Mouse (Mus musculus) stomach, embryonic 14.5 days (tissue): Measurements from ENCODE around the gene Rnf169. TPM values are rescaled to one million over a fixed set of nuclear protein-coding genes. Genes with fewer than 3 reads are reported as not detected.
"Not testable (repeated sequence)": the region's sequence is repeated elsewhere in the genome, so short reads cannot be mapped to it uniquely, and the experiment has no call there.

Experiments used
- ATAC-seq: fragments of 200-750 bp; cut with Nextera tagmentation; 2 replicates; pipeline ENCODE4 v1.8.0; 2017; ENCODE audit warnings: low read depth, moderate TSS enrichment; ENCODE audit not compliant: insufficient number of reproducible peaks, insufficient read depth, low FRiP score
- H3K27ac ChIP-seq: fragments of 300-500 bp; sonication (generic); 2 replicates; pipeline ENCODE4 v1.5.1; 2014; ENCODE audit warnings: mild to moderate bottlenecking, low read length, moderate library complexity, mixed read lengths
- H3K27me3 ChIP-seq: fragments of 300-500 bp; sonication (generic); 2 replicates; pipeline ENCODE4 v1.6.1; 2014; ENCODE audit warnings: low read length, control low read depth, mixed read lengths; ENCODE audit not compliant: control insufficient read depth, insufficient read depth
- H3K36me3 ChIP-seq: fragments of 300-500 bp; sonication (generic); 2 replicates; pipeline ENCODE4 v1.6.1; 2014; ENCODE audit warnings: mild to moderate bottlenecking, control low read depth, low read length, moderate library complexity, mixed read lengths; ENCODE audit not compliant: control insufficient read depth, insufficient read depth
- H3K4me1 ChIP-seq: fragments of 300-500 bp; sonication (generic); 2 replicates; pipeline ENCODE4 v1.6.1; 2014; ENCODE audit warnings: low read length, control low read depth, mixed read lengths; ENCODE audit not compliant: control insufficient read depth, insufficient read depth
- H3K4me2 ChIP-seq: fragments of 300-500 bp; sonication (generic); replicated peaks from 2 replicates; pipeline ENCODE4 v1.6.1; 2014; ENCODE audit warnings: low read depth, low read length, control low read depth
- H3K4me3 ChIP-seq: fragments of 300-500 bp; sonication (generic); 2 replicates; pipeline ENCODE4 v1.5.1; 2014; ENCODE audit warnings: low read depth, low read length, control low read depth
- H3K9ac ChIP-seq: fragments of 300-500 bp; sonication (generic); replicated peaks from 2 replicates; pipeline ENCODE4 v1.6.1; 2014; ENCODE audit warnings: low read depth, mild to moderate bottlenecking, control low read depth, low read length, moderate library complexity, mixed read lengths
- H3K9me3 ChIP-seq: fragments of 300-500 bp; sonication (generic); 2 replicates; pipeline ENCODE4 v1.6.1; 2016; ENCODE audit warnings: low read depth, low read length, control low read depth; ENCODE audit not compliant: control insufficient read depth
- WGBS: fragments of 180-500 bp; shearing (Covaris S2); extraction: QIAGEN DNeasy Blood & Tissue Kit; methylation state at CpG from one replicate; pipeline ENCODE4 v1.1.7; 2014; 5-methylcytosine and 5-hydroxymethylcytosine counted together
- polyA plus RNA-seq: library from polyadenylated mRNA; unstranded; fragments of >200 nt; fragmentation: Nextera tagmentation; extraction: Ambion mirVana; gene quantifications from 2 replicates; pipeline ENCODE4 v1.2.1, GENCODE M21; 2014

Rnf169 gene
- polyA plus RNA-seq, 1 experiment from 2014 or later = 9.9 TPM

- WGBS = 84% methylated on average over 3 of the region's 3 CpGs
- Histone ChIP-seq H3K27ac (no peak overlapping the region), H3K27me3 (no peaks in the 10 kb centered on the region), H3K4me3 (no peak overlapping the region), H3K9me3 (no peaks in the 10 kb centered on the region), H3K4me1 (peaks cover 41% of the 10 kb centered on the region), H3K4me2 (no peak overlapping the region), H3K36me3 (no peaks in the 10 kb centered on the region), H3K9ac (no peak overlapping the region)
- no peak for ATAC-seq
Measured at GRCm38 (mm10) chr7:99963237-99963860, 16.9 kb downstream of the Rnf169 start.

GRCm38 (mm10) chr7:99962536-99963236, 17.6 kb downstream of the Rnf169 start:
- Histone ChIP-seq H3K9me3 (no peaks in the 10 kb centered on the region), H3K9ac (no peak overlapping the region), H3K4me1 (peaks cover 41% of the 10 kb centered on the region), H3K27ac (no peak overlapping the region), H3K36me3 (no peaks in the 10 kb centered on the region), H3K4me2 (no peak overlapping the region), H3K4me3 (no peak overlapping the region), H3K27me3 (no peaks in the 10 kb centered on the region)
- 64% methylated on average over 8 of the region's 8 CpGs for WGBS
- ATAC-seq = no peak

GRCm38 (mm10) chr7:99961518-99961917, 18.7 kb downstream of the Rnf169 start:
- Histone ChIP-seq H3K9me3 (no peaks in the 10 kb centered on the region), H3K27ac (no peak overlapping the region), H3K27me3 (no peaks in the 10 kb centered on the region), H3K4me1 (peaks cover 35% of the 10 kb centered on the region), H3K4me2 (no peak overlapping the region), H3K9ac (no peak overlapping the region), H3K4me3 (no peak overlapping the region), H3K36me3 (no peaks in the 10 kb centered on the region)
- ATAC-seq = no peak
- WGBS = 77% methylated on average over 2 of the region's 2 CpGs

- 33% methylated on average over 2 of the region's 2 CpGs for WGBS
- not testable (repeated sequence) for H3K4me3 ChIP-seq
Measured at GRCm38 (mm10) chr7:99960571-99960970, 19.7 kb downstream of the Rnf169 start.

GRCm38 (mm10) chr7:99957226-99957965, 22.9 kb downstream of the Rnf169 start:
- Histone ChIP-seq H3K4me1 (peaks cover 13% of the 10 kb centered on the region), H3K4me3 (no peak overlapping the region), H3K27ac (no peak overlapping the region), H3K9ac (no peak overlapping the region), H3K9me3 (no peaks in the 10 kb centered on the region), H3K27me3 (no peaks in the 10 kb centered on the region), H3K4me2 (no peak overlapping the region), H3K36me3 (no peaks in the 10 kb centered on the region; the same call in 1 of the 2 replicates)
- 87% methylated on average over 12 of the region's 12 CpGs for WGBS
- ATAC-seq = no peak

More at GRCm38 (mm10) chr7:99960571-99960970, 19.7 kb downstream of the Rnf169 start:
- H3K9me3 ChIP-seq, H3K27ac ChIP-seq, H3K27me3 ChIP-seq, H3K9ac ChIP-seq, ATAC-seq, H3K36me3 ChIP-seq, H3K4me2 ChIP-seq: not testable (repeated sequence)
- H3K4me1 ChIP-seq = peaks cover 28% of the 10 kb centered on the region

GRCm38 (mm10) chr7:99956095-99956494, 24.2 kb downstream of the Rnf169 start:
- Histone ChIP-seq H3K4me2 (no peak overlapping the region), H3K9me3 (no peaks in the 10 kb centered on the region), H3K9ac (no peak overlapping the region), H3K27ac (no peak overlapping the region), H3K4me1 (peaks cover 3% of the 10 kb centered on the region; the same call in 1 of the 2 replicates), H3K36me3 (no peaks in the 10 kb centered on the region; the same call in 1 of the 2 replicates), H3K27me3 (no peaks in the 10 kb centered on the region), H3K4me3 (no peak overlapping the region)
- WGBS = 97% methylated on average over 7 of the region's 7 CpGs
- no peak for ATAC-seq

- WGBS = 88% methylated on average over 8 of the region's 8 CpGs
- H3K4me1 ChIP-seq = no peaks in the 10 kb centered on the region
- H3K27me3 ChIP-seq = no peaks in the 10 kb centered on the region
- no peaks in the 10 kb centered on the region for H3K9me3 ChIP-seq
- H3K9ac ChIP-seq = no peak overlapping the region
- H3K36me3 ChIP-seq = no peaks in the 10 kb centered on the region; the same call in 1 of the 2 replicates
- H3K27ac ChIP-seq = no peak overlapping the region
- no peak overlapping the region for H3K4me2 ChIP-seq
- no peak overlapping the region for H3K4me3 ChIP-seq
- ATAC-seq = no peak
Measured at GRCm38 (mm10) chr7:99954212-99954611, 26.0 kb downstream of the Rnf169 start.

GRCm38 (mm10) chr7:99953442-99954098, 26.7 kb downstream of the Rnf169 start:
- H3K27me3 ChIP-seq = no peaks in the 10 kb centered on the region
- H3K4me2 ChIP-seq = no peak overlapping the region
- ATAC-seq = no peak
- no peak overlapping the region for H3K4me3 ChIP-seq
- H3K9ac ChIP-seq = no peak overlapping the region
- H3K36me3 ChIP-seq = no peaks in the 10 kb centered on the region; the same call in 1 of the 2 replicates
- WGBS = 79% methylated on average over 6 of the region's 6 CpGs
- H3K27ac ChIP-seq = no peak overlapping the region
- no peaks in the 10 kb centered on the region for H3K9me3 ChIP-seq
- no peaks in the 10 kb centered on the region for H3K4me1 ChIP-seq
